Mouse (Mus musculus) intestine, postnatal 0 days (tissue): ENCODE results near the gene Taf6l. TPM values are rescaled to one million over a fixed set of nuclear protein-coding genes. Genes with fewer than 3 reads are reported as not detected.

Experiments used
- ATAC-seq: fragments of 200-750 bp; cut with Nextera tagmentation; 2 replicates; pipeline ENCODE4 v1.8.0; 2017; ENCODE audit warnings: mild to moderate bottlenecking, moderate TSS enrichment, moderate library complexity
- H3K27ac ChIP-seq: fragments of 300-500 bp; sonication (generic); 2 replicates; pipeline ENCODE4 v1.5.1; 2014; ENCODE audit warnings: mild to moderate bottlenecking, low read depth, low read length, moderate library complexity
- H3K27me3 ChIP-seq: fragments of 300-500 bp; sonication (generic); replicated peaks from 2 replicates; pipeline ENCODE4 v1.6.1; 2014; ENCODE audit warnings: low read length, mixed read lengths; ENCODE audit not compliant: control insufficient read depth, insufficient read depth
- H3K36me3 ChIP-seq: fragments of 300-500 bp; sonication (generic); 2 replicates; pipeline ENCODE4 v1.6.1; 2014; ENCODE audit warnings: mild to moderate bottlenecking, moderate library complexity; ENCODE audit not compliant: control insufficient read depth, insufficient read depth
- H3K4me1 ChIP-seq: fragments of 300-500 bp; sonication (generic); replicated peaks from 2 replicates; pipeline ENCODE4 v1.6.1; 2014; ENCODE audit warnings: antibody characterized with exemption, low read length, mixed read lengths; ENCODE audit not compliant: control insufficient read depth, insufficient read depth
- H3K4me2 ChIP-seq: fragments of 300-500 bp; sonication (generic); replicated peaks from 2 replicates; pipeline ENCODE4 v1.6.1; 2014; ENCODE audit warnings: low read depth, mild to moderate bottlenecking, moderate library complexity
- H3K4me3 ChIP-seq: fragments of 300-500 bp; sonication (generic); 2 replicates; pipeline ENCODE4 v1.5.1; 2014; ENCODE audit warnings: low read depth, low read length
- H3K9ac ChIP-seq: fragments of 300-500 bp; sonication (generic); 2 replicates; pipeline ENCODE4 v1.6.1; 2014; ENCODE audit warnings: mild to moderate bottlenecking, low read depth, low read length
- H3K9me3 ChIP-seq: fragments of 300-500 bp; sonication (generic); 2 replicates; pipeline ENCODE4 v1.6.1; 2016; ENCODE audit warnings: mixed run types; ENCODE audit not compliant: control insufficient read depth
- CTCF ChIP-seq: sonication (generic); IDR thresholded peaks from 2 replicates; pipeline ENCODE4 v1.5.1; 2016; ENCODE audit warnings: low read depth, mild to moderate bottlenecking, control low read depth, antibody characterized with exemption, moderate library complexity
- WGBS: fragments of 180-500 bp; shearing (Covaris S2); extraction: QIAGEN DNeasy Blood & Tissue Kit; methylation state at CpG from one replicate; pipeline ENCODE4 v1.1.7; 2014; 5-methylcytosine and 5-hydroxymethylcytosine counted together
- polyA plus RNA-seq: library from polyadenylated mRNA; unstranded; fragments of >200 nt; fragmentation: Nextera tagmentation; extraction: Ambion mirVana; gene quantifications from 2 replicates; pipeline ENCODE4 v1.2.1, GENCODE M21; 2015

Taf6l gene
- polyA plus RNA-seq, 1 experiment from 2014 or later, result 12.0 TPM

DNA sequence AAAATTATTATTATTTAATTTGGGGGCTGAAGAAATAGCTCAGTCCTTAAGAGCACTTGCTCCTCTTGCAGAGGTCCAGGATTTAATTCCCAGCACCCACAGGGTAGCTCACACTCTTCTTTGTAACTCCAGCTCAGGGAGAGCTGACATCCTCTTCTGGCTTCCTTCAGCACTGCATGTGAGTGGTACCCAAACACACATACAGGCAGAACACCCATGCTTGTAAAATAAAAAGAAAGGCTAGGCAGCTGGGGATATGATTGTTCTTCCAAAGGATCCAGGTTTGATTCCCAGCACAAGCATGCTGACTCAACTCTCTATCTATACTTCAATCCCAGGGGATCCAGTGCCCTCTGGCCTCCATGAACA, 12.7 kb upstream of the Taf6l start:
- ATAC-seq, result no peak
- H3K4me3 ChIP-seq, result peak overlapping the region; percentile 69
- 0 out of 2 replicates have a peak, but pooled peaks cover 4% of the 10 kb centered on the region for H3K4me1 ChIP-seq
- peaks cover 17% of the 10 kb centered on the region for H3K36me3 ChIP-seq
- H3K27ac ChIP-seq, result no peak overlapping the region
- no peaks in the 10 kb centered on the region for H3K9me3 ChIP-seq
- H3K27me3 ChIP-seq, result no peaks in the 10 kb centered on the region
- no peak overlapping the region for H3K9ac ChIP-seq
- peak; percentile 21; the same call in 1 of the 2 replicates for TF ChIP-seq CTCF
- peak overlapping the region; percentile 81 for H3K4me2 ChIP-seq

DNA sequence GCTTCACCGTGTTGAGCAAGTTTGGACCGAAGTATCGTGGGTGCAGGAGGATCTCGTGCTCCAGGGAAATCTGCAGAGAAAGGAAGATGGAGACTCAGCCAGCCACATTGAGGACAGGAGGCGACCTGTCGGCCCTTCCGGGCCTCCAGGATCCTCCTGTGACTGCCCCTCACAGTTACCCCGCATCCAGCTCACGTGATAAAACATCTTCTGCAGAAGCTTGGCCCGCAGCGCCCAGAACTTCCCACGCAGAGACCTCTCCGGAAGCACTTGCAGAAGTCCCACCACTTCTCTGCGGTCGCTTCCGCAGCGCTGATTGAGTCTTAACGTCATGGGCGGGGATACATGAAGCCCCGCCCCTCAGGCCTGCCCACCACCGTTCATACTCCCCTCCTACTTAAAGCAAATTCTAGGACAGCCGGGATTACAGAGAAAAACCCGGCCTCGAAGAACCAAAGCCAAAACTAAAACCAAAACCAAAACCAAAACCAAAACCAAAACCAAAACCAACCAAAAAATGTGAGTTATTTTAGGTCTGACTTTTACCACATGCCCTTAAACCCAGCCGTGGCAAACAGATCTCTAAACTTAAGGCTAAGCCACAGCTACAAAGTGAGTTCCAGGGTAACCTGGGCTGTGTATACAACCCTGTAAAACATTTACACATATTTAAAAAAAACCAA, 12.2 kb upstream of the Taf6l start, which contains the start of gene Polr2g:
Gene Polr2g (minus strand): TSS at position 314 of the 683 bp plus-strand sequence.
- peak within 1 kb of the TSS; percentile 81 for H3K4me2 ChIP-seq
- peak within 1 kb of the TSS; percentile 69 for H3K4me3 ChIP-seq
- no peak for TF ChIP-seq CTCF
- 1% methylated on average over 25 of the region's 25 CpGs for WGBS
- H3K27ac ChIP-seq, result peak within 1 kb of the TSS; percentile 71
- H3K9me3 ChIP-seq, result no peaks in the 10 kb centered on the region
- peak within 1 kb of the TSS; percentile 68 for H3K9ac ChIP-seq
- 0 out of 2 replicates have a peak, but pooled peaks cover 4% of the 10 kb centered on the region for H3K4me1 ChIP-seq
- peak; percentile 74 for ATAC-seq
- no peaks in the 10 kb centered on the region for H3K27me3 ChIP-seq
- H3K36me3 ChIP-seq, result peaks cover 23% of the 10 kb centered on the region

- Histone ChIP-seq H3K9me3 (no peaks in the 10 kb centered on the region), H3K27me3 (no peaks in the 10 kb centered on the region), H3K27ac (no peak overlapping the region), H3K4me2 (no peak overlapping the region), H3K9ac (no peak overlapping the region), H3K36me3 (peaks cover 26% of the 10 kb centered on the region), H3K4me3 (no peak overlapping the region), H3K4me1 (no peaks in the 10 kb centered on the region)
- TF ChIP-seq CTCF, result no peak
- no peak for ATAC-seq
- 86% methylated on average over 7 of the region's 7 CpGs for WGBS
Observed at GRCm38 (mm10) chr19:8790171-8790570, 4.0 kb upstream of the Taf6l start.

- H3K27ac ChIP-seq, result no peak overlapping the region
- no peak for ATAC-seq
- H3K27me3 ChIP-seq, result no peaks in the 10 kb centered on the region
- no peak overlapping the region for H3K9ac ChIP-seq
- 61% methylated on average over 1 of the region's 1 CpGs for WGBS
- no peaks in the 10 kb centered on the region for H3K4me1 ChIP-seq
- TF ChIP-seq CTCF, result no peak
- H3K4me3 ChIP-seq, result no peak overlapping the region
- H3K9me3 ChIP-seq, result no peaks in the 10 kb centered on the region
- no peak overlapping the region for H3K4me2 ChIP-seq
- peaks cover 16% of the 10 kb centered on the region for H3K36me3 ChIP-seq
Observed at GRCm38 (mm10) chr19:8789171-8789570, 3.0 kb upstream of the Taf6l start.

GRCm38 (mm10) chr19:8788521-8788920, 2.3 kb upstream of the Taf6l start:
- Histone ChIP-seq H3K27me3 (no peaks in the 10 kb centered on the region), H3K27ac (no peak overlapping the region), H3K4me2 (no peak overlapping the region), H3K9ac (no peak overlapping the region), H3K4me3 (no peak overlapping the region), H3K4me1 (no peaks in the 10 kb centered on the region), H3K9me3 (no peaks in the 10 kb centered on the region), H3K36me3 (peaks cover 12% of the 10 kb centered on the region)
- TF ChIP-seq CTCF, result no peak
- ATAC-seq, result no peak
- 38% methylated on average over 3 of the region's 3 CpGs for WGBS

DNA sequence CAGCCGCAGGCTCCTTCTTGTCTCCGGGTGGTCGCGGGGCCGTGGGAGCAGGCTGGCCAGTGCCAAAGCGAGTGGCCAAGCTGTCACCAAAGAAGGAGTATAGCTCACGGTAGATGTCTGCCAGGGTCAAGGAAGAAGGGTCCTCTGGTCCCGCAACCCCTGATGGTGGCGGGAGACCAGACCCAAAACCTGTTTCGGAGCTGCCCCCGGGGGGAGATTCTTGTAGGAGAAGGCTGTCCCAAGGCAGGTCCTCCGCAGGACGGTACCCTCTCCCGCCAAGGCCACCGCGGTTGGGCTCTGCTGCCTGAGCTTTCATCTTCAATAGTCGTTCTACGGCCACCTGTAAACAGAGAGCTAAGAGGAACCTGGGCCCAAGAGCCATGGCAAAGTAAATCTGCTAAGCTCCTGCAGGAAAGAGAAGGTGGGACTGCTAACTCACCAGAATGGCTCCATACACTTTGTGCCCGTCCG, 11.2 kb downstream of the Taf6l start:
- WGBS, result 2% methylated on average over 20 of the region's 20 CpGs
- peaks cover 5% of the 10 kb centered on the region; the same call in 1 of the 2 replicates for H3K4me1 ChIP-seq
- TF ChIP-seq CTCF, result no peak
- no peaks in the 10 kb centered on the region for H3K9me3 ChIP-seq
- peak overlapping the region; percentile 96 for H3K4me2 ChIP-seq
- peak overlapping the region; percentile 98 for H3K27ac ChIP-seq
- no peak for ATAC-seq
- H3K36me3 ChIP-seq, result no peaks in the 10 kb centered on the region; the same call in none of the 2 replicates
- H3K27me3 ChIP-seq, result no peaks in the 10 kb centered on the region
- H3K9ac ChIP-seq, result peak overlapping the region; percentile 89
- peak overlapping the region; percentile 73 for H3K4me3 ChIP-seq
